Mouse (Mus musculus) lung, postnatal 0 days (tissue): Measurements from ENCODE around the gene Dock2. TPM values are rescaled to one million over a fixed set of nuclear protein-coding genes. Genes with fewer than 3 reads are reported as not detected.

Experiments
- ATAC-seq: fragments of 200-750 bp; cut with Nextera tagmentation; 2 replicates; pipeline ENCODE4 v1.8.0; 2017; ENCODE audit warnings: moderate library complexity
- DNase-seq: peaks from one replicate; pipeline ENCODE4 v3.0.0-alpha.2; 2016; ENCODE audit warnings: low spot score
- H3K27ac ChIP-seq: fragments of 300-500 bp; sonication (generic); 2 replicates; pipeline ENCODE4 v1.5.1; 2014; ENCODE audit warnings: antibody characterized with exemption, mild to moderate bottlenecking, low read length, mixed read lengths
- H3K27me3 ChIP-seq: fragments of 300-500 bp; sonication (generic); replicated peaks from 2 replicates; pipeline ENCODE4 v1.6.1; 2014; ENCODE audit warnings: low read length, mixed read lengths; ENCODE audit not compliant: insufficient read depth
- H3K36me3 ChIP-seq: fragments of 300-500 bp; sonication (generic); 2 replicates; pipeline ENCODE4 v1.6.1; 2014; ENCODE audit warnings: low read length, mixed read lengths; ENCODE audit not compliant: insufficient read depth
- H3K4me1 ChIP-seq: fragments of 300-500 bp; sonication (generic); 2 replicates; pipeline ENCODE4 v1.6.1; 2014; ENCODE audit warnings: antibody characterized with exemption, low read depth, low read length, mixed read lengths; ENCODE audit not compliant: insufficient read depth
- H3K4me2 ChIP-seq: fragments of 300-500 bp; sonication (generic); replicated peaks from 2 replicates; pipeline ENCODE4 v1.6.1; 2014; ENCODE audit warnings: low read depth, mild to moderate bottlenecking, low read length, moderate library complexity, mixed read lengths
- H3K4me3 ChIP-seq: fragments of 300-500 bp; sonication (generic); 2 replicates; pipeline ENCODE4 v1.5.1; 2014; ENCODE audit warnings: low read depth, low read length
- H3K9ac ChIP-seq: fragments of 300-500 bp; sonication (generic); replicated peaks from 2 replicates; pipeline ENCODE4 v1.6.1; 2014; ENCODE audit warnings: low read depth, mild to moderate bottlenecking
- H3K9me3 ChIP-seq: fragments of 300-500 bp; sonication (generic); 2 replicates; pipeline ENCODE4 v1.6.1; 2016; ENCODE audit warnings: low read length, mixed read lengths
- CTCF ChIP-seq: IDR thresholded peaks from 2 replicates; pipeline ENCODE4 v1.5.1; 2016; ENCODE audit warnings: antibody characterized with exemption, mild to moderate bottlenecking
- EP300 ChIP-seq: IDR thresholded peaks from 2 replicates; pipeline ENCODE4 v1.6.1; 2016; ENCODE audit warnings: antibody characterized with exemption, mild to moderate bottlenecking, control low read depth
- WGBS: fragments of 180-500 bp; shearing (Covaris S2); extraction: QIAGEN DNeasy Blood & Tissue Kit; methylation state at CpG from one replicate; pipeline ENCODE4 v1.1.7; 2014; 5-methylcytosine and 5-hydroxymethylcytosine counted together
- polyA plus RNA-seq: library from polyadenylated mRNA; unstranded; fragments of >200 nt; fragmentation: Nextera tagmentation; extraction: Ambion mirVana; gene quantifications from 2 replicates; pipeline ENCODE4 v1.2.1, GENCODE M21; 2015

Gene Dock2
- polyA plus RNA-seq, 1 experiment from 2014 or later: 1.8 TPM

DNA sequence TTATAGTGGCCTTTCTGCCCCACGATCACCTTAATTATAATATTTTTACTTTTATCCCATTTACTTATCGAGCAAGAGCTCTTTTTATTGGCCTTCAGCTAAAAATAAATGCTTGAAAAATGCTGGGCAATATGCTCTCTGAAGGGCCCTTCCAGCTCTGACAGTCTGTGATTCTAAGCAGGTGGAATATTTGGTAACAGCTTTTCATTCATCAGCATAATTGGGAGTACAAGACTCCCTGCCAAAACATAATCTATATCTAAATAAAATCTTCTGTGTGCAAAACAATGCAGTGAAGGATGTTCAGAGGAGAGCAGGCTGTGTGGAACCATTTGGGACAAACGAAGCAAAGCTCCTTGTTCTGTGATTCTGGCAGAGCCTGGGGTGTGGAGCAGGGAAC lies 492.4 kb downstream of the Dock2 start:
- no peaks in the 10 kb centered on the region for H3K4me1 ChIP-seq
- H3K36me3 ChIP-seq: no peaks in the 10 kb centered on the region
- H3K27me3 ChIP-seq: no peaks in the 10 kb centered on the region
- no peak for ATAC-seq
- H3K4me3 ChIP-seq: no peak overlapping the region
- WGBS: 61% methylated on average over 3 of the region's 3 CpGs
- no peak overlapping the region for H3K4me2 ChIP-seq
- H3K9me3 ChIP-seq: no peaks in the 10 kb centered on the region
- DNase-seq: no peak
- H3K9ac ChIP-seq: no peak overlapping the region
- TF ChIP-seq EP300 (no peak), CTCF (no peak)
- no peak overlapping the region for H3K27ac ChIP-seq

DNA sequence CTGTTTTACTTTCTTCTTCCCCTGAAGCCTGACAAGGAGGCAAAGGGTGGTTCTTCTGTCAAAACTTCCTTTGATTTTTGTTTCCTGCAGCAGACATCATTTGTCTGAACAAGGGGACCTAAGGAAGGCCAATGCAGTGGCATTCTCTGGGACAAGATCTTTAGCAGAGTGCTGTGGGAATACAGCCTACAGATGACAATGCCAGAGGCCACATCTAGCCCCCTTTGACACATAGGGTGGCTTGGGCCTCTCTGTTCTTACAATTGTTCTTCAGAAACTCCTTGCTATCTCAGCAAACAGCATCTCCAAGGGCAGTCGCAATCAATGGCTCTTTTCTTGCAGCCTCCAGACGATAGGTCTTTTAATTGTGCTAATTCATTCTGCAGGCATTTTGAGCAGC lies 493.0 kb downstream of the Dock2 start:
- Histone ChIP-seq H3K27ac (no peak overlapping the region), H3K4me1 (no peaks in the 10 kb centered on the region), H3K9ac (no peak overlapping the region), H3K4me2 (no peak overlapping the region), H3K27me3 (no peaks in the 10 kb centered on the region), H3K9me3 (no peaks in the 10 kb centered on the region), H3K4me3 (no peak overlapping the region), H3K36me3 (no peaks in the 10 kb centered on the region)
- ATAC-seq (no peak), DNase-seq (no peak)
- no peak for TF ChIP-seq CTCF
- no peak for TF ChIP-seq EP300
- WGBS: 47% methylated on average over 2 of the region's 2 CpGs

DNA sequence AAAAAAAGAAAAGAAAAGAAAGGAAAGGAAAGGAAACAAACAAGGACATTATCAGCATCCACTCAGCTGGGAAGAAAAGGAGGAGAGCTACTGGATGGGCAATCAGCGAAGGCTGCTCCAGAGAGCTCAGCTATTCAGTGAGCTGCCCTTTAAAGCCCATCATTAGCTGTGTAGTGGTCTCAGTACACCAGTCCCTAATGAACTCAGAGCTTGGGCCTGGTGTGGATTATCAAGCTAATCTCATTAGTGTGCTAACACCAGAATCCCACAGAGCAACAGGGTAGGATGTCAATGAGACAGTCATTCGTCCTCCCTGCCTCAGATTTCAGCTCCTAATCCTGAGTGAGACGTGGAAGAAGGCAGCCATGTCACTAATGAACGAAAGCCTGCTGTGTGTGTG lies 493.4 kb downstream of the Dock2 start:
- no peak overlapping the region for H3K27ac ChIP-seq
- DNase-seq (no peak), ATAC-seq (no peak)
- no peak overlapping the region for H3K9ac ChIP-seq
- no peak overlapping the region for H3K4me2 ChIP-seq
- no peaks in the 10 kb centered on the region for H3K27me3 ChIP-seq
- no peaks in the 10 kb centered on the region for H3K4me1 ChIP-seq
- H3K4me3 ChIP-seq: no peak overlapping the region
- no peaks in the 10 kb centered on the region for H3K36me3 ChIP-seq
- 49% methylated on average over 4 of the region's 4 CpGs for WGBS
- no peaks in the 10 kb centered on the region for H3K9me3 ChIP-seq
- no peak for TF ChIP-seq EP300
- TF ChIP-seq CTCF: no peak

DNA sequence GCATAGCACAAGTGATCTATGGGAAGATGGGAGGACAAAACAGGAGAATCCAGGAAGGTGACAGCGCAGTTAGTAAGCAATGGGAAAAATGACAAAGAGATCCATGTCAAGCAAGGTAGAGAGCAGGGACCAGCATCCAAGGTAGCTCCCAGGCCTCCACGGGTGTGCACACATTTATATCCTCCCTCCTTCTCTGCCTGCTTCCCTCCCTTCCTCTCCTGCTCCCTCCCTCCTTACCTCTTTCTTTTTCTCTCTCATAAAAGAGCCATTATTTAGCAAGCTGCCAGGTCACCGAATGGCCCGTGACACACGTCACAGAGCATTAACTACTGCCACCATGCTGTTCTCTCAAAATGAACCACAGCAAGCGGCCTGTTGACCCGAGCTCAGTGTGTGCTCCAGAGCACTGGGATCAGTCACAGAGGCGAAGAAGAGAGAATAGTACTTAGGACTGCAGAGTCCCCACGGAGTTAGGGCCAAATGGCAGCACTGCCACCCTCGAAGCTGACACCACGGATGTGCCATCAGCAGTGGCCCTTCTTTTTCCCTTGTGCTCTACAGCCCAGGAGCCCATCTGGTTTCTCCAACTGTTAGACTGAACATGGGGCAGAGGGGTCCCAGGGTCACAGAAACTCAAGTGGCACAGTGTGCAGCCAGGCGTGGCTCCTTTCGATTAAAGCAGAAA lies 499.4 kb downstream of the Dock2 start:
- 52% methylated on average over 13 of the region's 13 CpGs for WGBS
- H3K9ac ChIP-seq: no peak overlapping the region
- H3K4me1 ChIP-seq: no peaks in the 10 kb centered on the region
- no peak overlapping the region for H3K4me2 ChIP-seq
- no peak for DNase-seq
- TF ChIP-seq EP300 (no peak), CTCF (no peak)
- no peak overlapping the region for H3K4me3 ChIP-seq
- no peak for ATAC-seq
- no peaks in the 10 kb centered on the region for H3K9me3 ChIP-seq
- no peaks in the 10 kb centered on the region for H3K27me3 ChIP-seq
- no peaks in the 10 kb centered on the region for H3K36me3 ChIP-seq
- H3K27ac ChIP-seq: no peak overlapping the region

DNA sequence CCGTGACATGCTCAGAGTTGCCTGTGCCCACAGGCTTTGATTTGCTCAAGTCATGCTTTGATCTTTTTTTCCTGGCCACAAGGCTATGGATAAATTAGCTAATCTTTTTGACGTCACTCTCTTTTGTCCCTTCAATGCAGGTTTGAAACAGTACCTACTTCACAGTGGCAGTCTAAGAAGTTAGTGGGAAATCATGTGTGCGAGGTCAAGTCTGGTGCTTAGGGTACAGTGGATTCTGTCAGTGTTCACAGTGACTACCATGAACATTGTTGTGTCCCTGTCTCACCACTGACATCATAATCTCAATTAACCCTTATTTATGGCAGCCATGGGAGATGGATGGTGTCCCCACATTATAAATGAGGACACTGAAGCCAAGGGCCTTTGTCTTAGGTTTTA lies 506.6 kb downstream of the Dock2 start:
- H3K4me3 ChIP-seq: no peak overlapping the region

DNA sequence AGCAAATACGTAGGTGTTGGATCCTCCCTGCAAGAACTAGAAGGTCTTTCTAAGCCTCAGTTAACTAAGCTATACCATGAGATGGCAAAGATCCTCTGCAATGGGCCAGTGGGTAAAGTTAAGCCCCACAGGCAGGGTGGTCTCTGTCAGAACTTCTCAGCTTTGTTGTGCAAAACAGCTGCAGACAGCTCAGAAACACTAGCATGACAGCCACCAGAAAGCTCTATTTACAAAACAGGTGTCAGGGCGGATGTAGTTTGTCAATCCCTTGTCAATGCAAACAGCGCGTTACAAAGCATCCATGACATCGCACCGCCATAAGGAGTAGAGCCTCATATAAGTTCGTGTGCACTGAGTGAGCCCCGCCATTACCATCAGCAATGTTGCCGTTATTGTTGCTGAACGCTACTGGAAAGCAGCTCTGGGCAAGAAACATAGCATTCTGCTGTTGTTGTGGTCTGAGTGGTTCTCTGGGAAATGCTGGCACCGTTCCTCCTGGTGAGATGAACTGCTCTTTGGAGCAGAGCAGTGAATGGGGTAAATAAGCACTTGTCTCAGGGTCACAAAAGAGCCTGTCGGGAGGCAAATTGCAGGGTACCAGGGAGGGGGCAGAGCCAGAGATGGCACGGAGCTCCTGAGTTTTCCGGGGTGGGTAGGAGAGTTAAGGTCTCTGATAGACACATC lies 507.2 kb downstream of the Dock2 start:
- Histone ChIP-seq H3K4me2 (no peak overlapping the region), H3K27me3 (no peaks in the 10 kb centered on the region), H3K9me3 (no peaks in the 10 kb centered on the region), H3K27ac (no peak overlapping the region), H3K4me1 (no peaks in the 10 kb centered on the region), H3K36me3 (no peaks in the 10 kb centered on the region), H3K4me3 (no peak overlapping the region), H3K9ac (no peak overlapping the region)
- TF ChIP-seq CTCF (no peak), EP300 (no peak)
- ATAC-seq: no peak
- no peak for DNase-seq
- WGBS: 55% methylated on average over 14 of the region's 14 CpGs

More for the DNA sequence above, 506.6 kb downstream of the Dock2 start:
- Histone ChIP-seq H3K9me3 (no peaks in the 10 kb centered on the region), H3K27me3 (no peaks in the 10 kb centered on the region), H3K9ac (no peak overlapping the region), H3K4me2 (no peak overlapping the region), H3K4me1 (no peaks in the 10 kb centered on the region), H3K27ac (no peak overlapping the region), H3K36me3 (no peaks in the 10 kb centered on the region)
- no peak for TF ChIP-seq EP300
- TF ChIP-seq CTCF: no peak
- DNase-seq: no peak
- WGBS: 68% methylated on average over 3 of the region's 3 CpGs
- ATAC-seq: no peak
